Mouse (Mus musculus): ENCODE results near the gene Krt2. TPM values are rescaled to one million over a fixed set of nuclear protein-coding genes. Genes with fewer than 3 reads are reported as not detected.

Gene Krt2
- polyA plus RNA-seq, 1 experiment from 2014 or later = not detected

- Histone ChIP-seq H3K4me1 (replicated peaks) (no peaks in the 10 kb centered on the region), H3K4me2 (no peak overlapping the region), H3K36me3 (no peaks in the 10 kb centered on the region), H3K9me3 (replicated peaks) (no peaks in the 10 kb centered on the region), H3K27me3 (no peaks in the 10 kb centered on the region), H3K4me3 (replicated peaks) (no peak overlapping the region), H3K9ac (no peak overlapping the region), H3K27ac (no peak overlapping the region)
- ATAC-seq (ENCODE audit: low read depth) (no peak), DNase-seq (no peak)
- WGBS (ENCODE audit: insufficient replicate concordance) = 42% methylated on average over 5 of the region's 5 CpGs
Observed at GRCm38 (mm10) chr15:101772080-101772710, 45.8 kb downstream of the Krt2 start.

GRCm38 (mm10) chr15:101770226-101770625 is 47.7 kb downstream of the Krt2 start:
- Histone ChIP-seq H3K4me1 (replicated peaks) (no peaks in the 10 kb centered on the region), H3K9me3 (replicated peaks) (no peaks in the 10 kb centered on the region), H3K27me3 (no peaks in the 10 kb centered on the region), H3K27ac (no peak overlapping the region), H3K4me3 (replicated peaks) (no peak overlapping the region), H3K36me3 (no peaks in the 10 kb centered on the region), H3K4me2 (no peak overlapping the region), H3K9ac (no peak overlapping the region)
- no peak for DNase-seq
- 33% methylated on average over 8 of the region's 8 CpGs for WGBS (ENCODE audit: insufficient replicate concordance)
- ATAC-seq (ENCODE audit: low read depth) = no peak

Other genes starting within 250 kb of the Krt2 start
- gene Krt75, start 244.3 kb downstream of the Krt2 start, polyA plus RNA-seq (2015; fragmentation: Nextera tagmentation; extraction: Ambion mirVana) = not detected in 2 replicates
- gene Gm5414, start 190.0 kb downstream of the Krt2 start, polyA plus RNA-seq (2015; fragmentation: Nextera tagmentation; extraction: Ambion mirVana) = not detected in 2 replicates
- gene Gm5478, start 170.8 kb downstream of the Krt2 start, polyA plus RNA-seq (2015; fragmentation: Nextera tagmentation; extraction: Ambion mirVana) = not detected in 2 replicates
- gene Krt6b, start 137.9 kb downstream of the Krt2 start, polyA plus RNA-seq (2015; fragmentation: Nextera tagmentation; extraction: Ambion mirVana) = not detected in 2 replicates
- gene Krt6a, start 123.9 kb downstream of the Krt2 start, polyA plus RNA-seq (2015; fragmentation: Nextera tagmentation; extraction: Ambion mirVana) = 0.05 and 0.09 TPM in 2 replicates
- gene Krt5, start 105.3 kb downstream of the Krt2 start, polyA plus RNA-seq (2015; fragmentation: Nextera tagmentation; extraction: Ambion mirVana) = 0.63 and 0.69 TPM in 2 replicates
- gene Krt71, start 75.1 kb downstream of the Krt2 start, polyA plus RNA-seq (2015; fragmentation: Nextera tagmentation; extraction: Ambion mirVana) = not detected in 2 replicates
- not detected in 2 replicates for gene Krt72, start 31.7 kb downstream of the Krt2 start, polyA plus RNA-seq (2015; fragmentation: Nextera tagmentation; extraction: Ambion mirVana)
- not detected in 2 replicates for gene Krt73, start 15.8 kb downstream of the Krt2 start, polyA plus RNA-seq (2015; fragmentation: Nextera tagmentation; extraction: Ambion mirVana)
- gene Krt1, start 32.6 kb upstream of the Krt2 start, polyA plus RNA-seq (2015; fragmentation: Nextera tagmentation; extraction: Ambion mirVana) = not detected in 2 replicates
- not detected in 2 replicates for gene Krt77, start 51.5 kb upstream of the Krt2 start, polyA plus RNA-seq (2015; fragmentation: Nextera tagmentation; extraction: Ambion mirVana)
- gene Krt76, start 74.8 kb upstream of the Krt2 start, polyA plus RNA-seq (2015; fragmentation: Nextera tagmentation; extraction: Ambion mirVana) = not detected in 2 replicates
- gene Krt4, start 106.6 kb upstream of the Krt2 start, polyA plus RNA-seq (2015; fragmentation: Nextera tagmentation; extraction: Ambion mirVana) = 0.15 and 0.32 TPM in 2 replicates
- not detected in 2 replicates for gene Krt79, start 122.2 kb upstream of the Krt2 start, polyA plus RNA-seq (2015; fragmentation: Nextera tagmentation; extraction: Ambion mirVana)
- 0.03 TPM in 1 of 2 replicates, not detected in the other for gene Krt78, start 136.1 kb upstream of the Krt2 start, polyA plus RNA-seq (2015; fragmentation: Nextera tagmentation; extraction: Ambion mirVana)
- 89.5 and 107 TPM in 2 replicates for gene Krt8, start 186.3 kb upstream of the Krt2 start, polyA plus RNA-seq (2015; fragmentation: Nextera tagmentation; extraction: Ambion mirVana)
- gene Krt18, start 210.0 kb upstream of the Krt2 start, polyA plus RNA-seq (2015; fragmentation: Nextera tagmentation; extraction: Ambion mirVana) = 81.8 and 85.0 TPM in 2 replicates

All from liver, embryonic 13.5 days (tissue).